Mouse (Mus musculus): ENCODE measurements around the gene Rapgef2. TPM values are rescaled to one million over a fixed set of nuclear protein-coding genes. Genes with fewer than 3 reads are reported as not detected.

The Rapgef2 gene
- 1 to 10 TPM; 4.3 to 5.8 TPM for polyA plus RNA-seq (2017; shearing (Covaris generic))

- ATAC-seq: peak; percentile 13
Measured at GRCm38 (mm10) chr3:79286376-79287107, at the start of gene Rapgef2. Rapgef2 (minus strand) TSS chr3:79286517.

GRCm38 (mm10) chr3:79333643-79334200, 47.4 kb upstream of the Rapgef2 start:
- ATAC-seq: no peak

- ATAC-seq: no peak
Measured at GRCm38 (mm10) chr3:79333051-79333450, 46.7 kb upstream of the Rapgef2 start.

- ATAC-seq: no peak
Measured at GRCm38 (mm10) chr3:79329691-79330315, 43.5 kb upstream of the Rapgef2 start.

- ATAC-seq: no peak
Measured at GRCm38 (mm10) chr3:79324697-79325526, 38.6 kb upstream of the Rapgef2 start.

GRCm38 (mm10) chr3:79314006-79314698, 27.8 kb upstream of the Rapgef2 start:
- ATAC-seq: no peak

- no peak for ATAC-seq
Measured at GRCm38 (mm10) chr3:79311895-79312294, 25.6 kb upstream of the Rapgef2 start.

- no peak for ATAC-seq
Measured at GRCm38 (mm10) chr3:79310184-79310583, 23.9 kb upstream of the Rapgef2 start.

- ATAC-seq: no peak
Measured at GRCm38 (mm10) chr3:79308605-79309004, 22.3 kb upstream of the Rapgef2 start.

GRCm38 (mm10) chr3:79299401-79299800, 13.1 kb upstream of the Rapgef2 start:
- ATAC-seq: no peak

GRCm38 (mm10) chr3:79297281-79297680, 11.0 kb upstream of the Rapgef2 start:
- ATAC-seq: no peak

GRCm38 (mm10) chr3:79296586-79296985, 10.3 kb upstream of the Rapgef2 start:
- no peak for ATAC-seq

- ATAC-seq: no peak
Measured at GRCm38 (mm10) chr3:79296049-79296448, 9.7 kb upstream of the Rapgef2 start.

- ATAC-seq: no peak
Measured at GRCm38 (mm10) chr3:79294701-79295100, 8.4 kb upstream of the Rapgef2 start.

GRCm38 (mm10) chr3:79293023-79293422, 6.7 kb upstream of the Rapgef2 start:
- no peak for ATAC-seq

- no peak for ATAC-seq
Measured at GRCm38 (mm10) chr3:79289050-79289449, 2.7 kb upstream of the Rapgef2 start.

- ATAC-seq: no peak
Measured at GRCm38 (mm10) chr3:79287699-79288458, 1.6 kb upstream of the Rapgef2 start.

- peak; percentile 97 for ATAC-seq
Measured at GRCm38 (mm10) chr3:79287108-79287576, 825 bp upstream of the Rapgef2 start.

GRCm38 (mm10) chr3:79286031-79286375, 314 bp downstream of the Rapgef2 start:
- no peak for ATAC-seq

- no peak for ATAC-seq
Measured at GRCm38 (mm10) chr3:79285097-79285675, 1.1 kb downstream of the Rapgef2 start.

- no peak for ATAC-seq
Measured at GRCm38 (mm10) chr3:79283976-79284375, 2.3 kb downstream of the Rapgef2 start.

Data from activated CD4-positive, CD25-positive, alpha-beta regulatory T cell, adult 4 months (primary cell).